Mouse (Mus musculus) cerebral cortex, adult 2 months (tissue): ENCODE results near the gene Ufd1.

Experiments
- WGBS: fragments of 180-500 bp; shearing (Covaris S2); methylation state at CpG from one replicate; pipeline ENCODE4 v1.1.7; 2018; 5-methylcytosine and 5-hydroxymethylcytosine counted together

Gene Ufd1

GRCm38 (mm10) chr16:18809001-18809400 lies 2.6 kb upstream of the Ufd1 start:
- 91% methylated on average over 5 of the region's 5 CpGs for WGBS

- WGBS = 5% methylated on average over 5 of the region's 5 CpGs
Observed at GRCm38 (mm10) chr16:18811032-18811431, 547 bp upstream of the Ufd1 start.

- 2% methylated on average over 31 of the region's 31 CpGs for WGBS
Observed at GRCm38 (mm10) chr16:18812385-18812910, 869 bp downstream of the Ufd1 start.

- WGBS = 33% methylated on average over 1 of the region's 1 CpGs
Observed at GRCm38 (mm10) chr16:18822356-18822755, 10.8 kb downstream of the Ufd1 start.

- whole genome bisulfite sequencing = 29% methylated on average over 4 of the region's 4 CpGs
Observed at GRCm38 (mm10) chr16:18822925-18823324, 11.3 kb downstream of the Ufd1 start.

- 83% methylated on average over 3 of the region's 3 CpGs for WGBS
Observed at GRCm38 (mm10) chr16:18828630-18829029, 17.1 kb downstream of the Ufd1 start.

GRCm38 (mm10) chr16:18829102-18829501 lies 17.5 kb downstream of the Ufd1 start:
- 81% methylated on average over 6 of the region's 6 CpGs for WGBS

- 49% methylated on average over 2 of the region's 2 CpGs for WGBS
Observed at GRCm38 (mm10) chr16:18833486-18833885, 21.9 kb downstream of the Ufd1 start.

- WGBS = 29% methylated on average over 3 of the region's 3 CpGs
Observed at GRCm38 (mm10) chr16:18836073-18836467, 24.5 kb downstream of the Ufd1 start.

GRCm38 (mm10) chr16:18836468-18837208 lies 25.1 kb downstream of the Ufd1 start, which contains the start of the genes 2510002D24Rik and Gm28539:
Gene 2510002D24Rik (plus strand): TSS chr16:18836578.
Gene Gm28539 (plus strand): TSS chr16:18836584.
- WGBS = 1% methylated on average over 46 of the region's 46 CpGs

- WGBS = 72% methylated on average over 4 of the region's 4 CpGs
Observed at GRCm38 (mm10) chr16:18838346-18838745, 26.8 kb downstream of the Ufd1 start.

- WGBS = 89% methylated on average over 15 of the region's 15 CpGs
Observed at GRCm38 (mm10) chr16:18846301-18846820, 34.8 kb downstream of the Ufd1 start.

GRCm38 (mm10) chr16:18849521-18850190 lies 38.1 kb downstream of the Ufd1 start:
- WGBS = 89% methylated on average over 17 of the region's 17 CpGs

GRCm38 (mm10) chr16:18860186-18860585 lies 48.6 kb downstream of the Ufd1 start:
- 56% methylated on average over 1 of the region's 1 CpGs for WGBS

- 74% methylated on average over 1 of the region's 1 CpGs for WGBS
Observed at GRCm38 (mm10) chr16:18870495-18870894, 58.9 kb downstream of the Ufd1 start.

GRCm38 (mm10) chr16:18876091-18876441 lies 64.5 kb downstream of the Ufd1 start:
- under 1% methylated on average over 17 of the region's 17 CpGs for WGBS

- under 1% methylated on average over 92 of the region's 93 CpGs for WGBS
Observed at GRCm38 (mm10) chr16:18876442-18877308, 65.1 kb downstream of the Ufd1 start, which contains the start of the genes Mrpl40 and Hira. Gene Mrpl40 (minus strand): TSS chr16:18876862. Gene Hira (plus strand): TSS chr16:18877037.

- under 1% methylated on average over 43 of the region's 43 CpGs for WGBS
Observed at GRCm38 (mm10) chr16:18877386-18878090, 66.0 kb downstream of the Ufd1 start.

GRCm38 (mm10) chr16:18878091-18878720 lies 66.6 kb downstream of the Ufd1 start:
- WGBS = 8% methylated on average over 20 of the region's 20 CpGs
